Mouse (Mus musculus): ENCODE measurements at regions not wholly inside any gene's neighbourhood (a gene's known extent, or its start where the extent isn't known, plus 50 kb on each side); places are given as distances from the start of the nearest gene placed in this dataset.

GRCm38 (mm10) chr2:115399107-115399740 is 182.3 kb upstream of the BC052040 start:
- in situ Hi-C loops (cut with MboI; ENCODE audit: low sequenced_read_pairs) = no loop called here

GRCm38 (mm10) chr2:115399987-115400550 is 181.4 kb upstream of the BC052040 start:
- in situ Hi-C loops (cut with MboI; ENCODE audit: low sequenced_read_pairs) = no loop called here

- in situ Hi-C loops (cut with MboI; ENCODE audit: low sequenced_read_pairs) = no loop called here
Measured at GRCm38 (mm10) chr2:115402246-115402645, 179.3 kb upstream of the BC052040 start.

- in situ Hi-C loops (cut with MboI; ENCODE audit: low sequenced_read_pairs) = no loop called here
Measured at GRCm38 (mm10) chr2:115432476-115432875, 149.0 kb upstream of the BC052040 start.

- in situ Hi-C loops (cut with MboI; ENCODE audit: low sequenced_read_pairs) = no loop called here
Measured at GRCm38 (mm10) chr2:115441100-115441499, 140.4 kb upstream of the BC052040 start.

GRCm38 (mm10) chr2:115449783-115450483 is 131.6 kb upstream of the BC052040 start:
- in situ Hi-C loops (cut with MboI; ENCODE audit: low sequenced_read_pairs) = no loop called here

GRCm38 (mm10) chr2:115455593-115455992 is 125.9 kb upstream of the BC052040 start:
- in situ Hi-C loops (cut with MboI; ENCODE audit: low sequenced_read_pairs) = no loop called here

GRCm38 (mm10) chr2:115456372-115457022 is 125.0 kb upstream of the BC052040 start:
- in situ Hi-C loops (cut with MboI; ENCODE audit: low sequenced_read_pairs) = no loop called here

- in situ Hi-C loops (cut with MboI; ENCODE audit: low sequenced_read_pairs) = no loop called here
Measured at GRCm38 (mm10) chr2:115460028-115460881, 121.3 kb upstream of the BC052040 start.

GRCm38 (mm10) chr2:115460882-115461151 is 120.7 kb upstream of the BC052040 start:
- in situ Hi-C loops (cut with MboI; ENCODE audit: low sequenced_read_pairs) = no loop called here

GRCm38 (mm10) chr2:115466170-115466569 is 115.3 kb upstream of the BC052040 start:
- in situ Hi-C loops (cut with MboI; ENCODE audit: low sequenced_read_pairs) = no loop called here

GRCm38 (mm10) chr2:115467107-115467745 is 114.3 kb upstream of the BC052040 start:
- in situ Hi-C loops (cut with MboI; ENCODE audit: low sequenced_read_pairs) = no loop called here

- in situ Hi-C loops (cut with MboI; ENCODE audit: low sequenced_read_pairs) = no loop called here
Measured at GRCm38 (mm10) chr2:115467936-115468335, 113.6 kb upstream of the BC052040 start.

GRCm38 (mm10) chr2:115468471-115468909 is 113.0 kb upstream of the BC052040 start:
- in situ Hi-C loops (cut with MboI; ENCODE audit: low sequenced_read_pairs) = no loop called here

- in situ Hi-C loops (cut with MboI; ENCODE audit: low sequenced_read_pairs) = no loop called here
Measured at GRCm38 (mm10) chr2:115469165-115469821, 112.2 kb upstream of the BC052040 start.

- in situ Hi-C loops (cut with MboI; ENCODE audit: low sequenced_read_pairs) = no loop called here
Measured at GRCm38 (mm10) chr2:115472393-115472792, 109.1 kb upstream of the BC052040 start.

- in situ Hi-C loops (cut with MboI; ENCODE audit: low sequenced_read_pairs) = no loop called here
Measured at GRCm38 (mm10) chr2:115483418-115484288, 97.9 kb upstream of the BC052040 start.

GRCm38 (mm10) chr2:115488465-115488864 is 93.1 kb upstream of the BC052040 start:
- in situ Hi-C loops (cut with MboI; ENCODE audit: low sequenced_read_pairs) = no loop called here

- in situ Hi-C loops (cut with MboI; ENCODE audit: low sequenced_read_pairs) = no loop called here
Measured at GRCm38 (mm10) chr2:115493020-115493419, 88.5 kb upstream of the BC052040 start.
